8 mouse cellular contexts compared by ENCODE assay signal in the genomic region with DNA sequence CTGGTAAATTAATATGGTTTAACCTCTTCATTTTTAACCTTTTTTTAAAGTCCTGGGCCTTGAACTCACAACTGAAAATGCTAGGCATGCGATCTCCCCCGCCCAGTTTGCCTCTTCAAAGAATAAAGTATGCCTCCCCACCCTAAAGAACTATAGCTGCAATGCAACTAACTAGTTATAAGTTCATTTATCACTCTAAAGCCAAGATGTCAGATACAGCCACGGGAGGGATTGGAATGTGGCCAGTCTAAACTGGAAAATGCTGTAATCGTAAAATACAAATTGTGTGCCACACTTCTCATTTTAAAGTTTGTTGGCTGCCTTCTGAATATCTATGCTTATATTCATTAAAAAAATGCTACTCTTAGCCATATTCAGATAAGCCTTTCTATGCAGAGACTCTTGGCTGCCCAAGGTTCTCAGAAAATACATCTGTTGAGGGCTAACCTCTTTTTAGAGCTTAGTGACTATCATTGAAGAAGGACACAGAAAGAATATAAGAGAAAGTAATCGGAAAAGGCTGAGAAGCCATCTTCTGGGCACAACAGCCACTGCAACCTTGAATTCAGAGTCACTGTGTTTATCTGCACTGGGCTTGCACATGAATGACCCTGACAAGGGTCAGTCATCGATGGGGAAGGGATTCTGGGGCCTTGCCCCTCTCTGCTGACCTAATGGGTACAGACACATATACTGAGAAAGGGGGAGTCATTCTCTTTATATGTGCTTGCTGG. TPM values are rescaled to one million over a fixed set of nuclear protein-coding genes. Genes with fewer than 3 reads are reported as not detected.
A peak's percentile ranks its signal among the peaks of the same experiment; 100 is the strongest.
DNase-seq lines count a peak whose midpoint lies in the region; ATAC-seq and TF ChIP-seq lines count a peak whose summit lies in the region.
"Had no signal": no experiment of that assay in that cellular context is flagged by ENCODE, and none has a peak within 500 bp of the region (broad histone marks: within the 10 kb centered on the region; RNA-seq: fewer than 3 reads in every experiment).

No protein-coding gene starts in this region.

- H3K4me2 ChIP-seq in lung, embryonic 16.5 days (ENCODE audit: low read depth, low read length) = peak overlapping the region; percentile 80
- peak overlapping the region; percentile 77 for H3K4me2 ChIP-seq in hindbrain, postnatal 0 days (ENCODE audit: low read depth, low read length)
- peak overlapping the region; percentile 73 for H3K4me2 ChIP-seq in neural tube, embryonic 12.5 days (replicated peaks)

- H3K36me3 ChIP-seq in lung, embryonic 16.5 days (ENCODE audit: control insufficient read depth, insufficient read depth, low read length) = peaks cover 24% of the 10 kb centered on the region
- H3K36me3 ChIP-seq in hindbrain, postnatal 0 days (ENCODE audit: insufficient read depth, low read length) = peaks cover 20% of the 10 kb centered on the region; the same call in 1 of the 2 replicates
- H3K36me3 ChIP-seq in neural tube, embryonic 12.5 days = peaks cover 22% of the 10 kb centered on the region

- H3K4me3 ChIP-seq in lung, embryonic 16.5 days (ENCODE audit: low read length) = peak overlapping the region; percentile 89
- H3K4me3 ChIP-seq in cortical plate, adult 2 months (ENCODE audit: insufficient read depth, low read length) = peak overlapping the region; percentile 51; the same call in 1 of the 2 replicates
- H3K4me3 ChIP-seq in hindbrain, postnatal 0 days (ENCODE audit: low read length) = peak overlapping the region; percentile 87
- H3K4me3 ChIP-seq in neural tube, embryonic 12.5 days = peak overlapping the region; percentile 89; the same call in 1 of the 2 replicates

- no peak for TF ChIP-seq CTCF in cortical plate, adult 2 months (IDR thresholded peaks at IDR 0.05; ENCODE audit: extremely low read depth, insufficient read depth, low read length)
- peak; percentile 36 for TF ChIP-seq CTCF in hindbrain, postnatal 0 days (IDR thresholded peaks at IDR 0.05; ENCODE audit: low read depth)

- 29% methylated on average over 6 of the region's 6 CpGs for WGBS in lung, embryonic 16.5 days
- 46% methylated on average over 6 of the region's 6 CpGs for WGBS in hindbrain, postnatal 0 days
- 58% methylated on average over 6 of the region's 6 CpGs for WGBS in neural tube, embryonic 12.5 days

- peak overlapping the region; percentile 98 for H3K9ac ChIP-seq in lung, embryonic 16.5 days (ENCODE audit: low read length)
- H3K9ac ChIP-seq in hindbrain, postnatal 0 days (replicated peaks; ENCODE audit: low read length) = peak overlapping the region; percentile 92
- H3K9ac ChIP-seq in neural tube, embryonic 12.5 days = peak overlapping the region; percentile 94

- H3K4me1 ChIP-seq in lung, embryonic 16.5 days (replicated peaks; ENCODE audit: control insufficient read depth, insufficient read depth, low read length) = peaks cover 24% of the 10 kb centered on the region
- H3K4me1 ChIP-seq in cortical plate, adult 2 months (ENCODE audit: control insufficient read depth, insufficient read depth, low read length) = peaks cover 10% of the 10 kb centered on the region
- peaks cover 21% of the 10 kb centered on the region for H3K4me1 ChIP-seq in hindbrain, postnatal 0 days (ENCODE audit: insufficient read depth, low read length)
- peaks cover 26% of the 10 kb centered on the region for H3K4me1 ChIP-seq in neural tube, embryonic 12.5 days

- H3K9me3 ChIP-seq in lung, embryonic 16.5 days (ENCODE audit: control insufficient read depth, low read length) = no peaks in the 10 kb centered on the region
- H3K9me3 ChIP-seq in hindbrain, postnatal 0 days (ENCODE audit: low read length) = no peaks in the 10 kb centered on the region
- no peaks in the 10 kb centered on the region for H3K9me3 ChIP-seq in neural tube, embryonic 12.5 days

- no peaks in the 10 kb centered on the region for H3K27me3 ChIP-seq in lung, embryonic 16.5 days (ENCODE audit: control insufficient read depth, insufficient read depth, low read depth, low read length)
- no peaks in the 10 kb centered on the region for H3K27me3 ChIP-seq in hindbrain, postnatal 0 days (ENCODE audit: insufficient read depth, low read length)
- no peaks in the 10 kb centered on the region for H3K27me3 ChIP-seq in neural tube, embryonic 12.5 days (replicated peaks)

- TF ChIP-seq POLR2A in cortical plate, adult 2 months (IDR thresholded peaks at IDR 0.05; ENCODE audit: extremely low read depth, insufficient read depth, low read length) = no peak

- ATAC-seq in lung, embryonic 16.5 days (ENCODE audit: low read depth) = no peak
- ATAC-seq in hindbrain, postnatal 0 days = no peak
- no peak for ATAC-seq in neural tube, embryonic 12.5 days (ENCODE audit: low FRiP score, low read depth)

- peak overlapping the region; percentile 90; the same call in 1 of the 2 replicates for H3K27ac ChIP-seq in lung, embryonic 16.5 days (ENCODE audit: low read length)
- no peak overlapping the region for H3K27ac ChIP-seq in cortical plate, adult 2 months (ENCODE audit: insufficient read depth, low read length)
- H3K27ac ChIP-seq in hindbrain, postnatal 0 days = peak overlapping the region; percentile 96
- H3K27ac ChIP-seq in neural tube, embryonic 12.5 days = no peak overlapping the region

- DNase-seq in lung, postnatal 14 days = no peak
- DNase-seq in hindbrain, postnatal 0 days (ENCODE audit: low spot score) = peak; percentile 11
- no peak for DNase-seq in yolk sac, embryonic 10.5 days (ENCODE audit: low spot score)
- no peak for DNase-seq in kidney, postnatal 25 days

RNA-seq across cellular contexts. Expression of a gene that starts 0.9 kb away (rescaled TPM):
- 45.7 and 46.4 TPM in 2 replicates for polyA plus RNA-seq in lung, embryonic 16.5 days (2015; fragmentation: Nextera tagmentation; extraction: Ambion mirVana)
- polyA plus RNA-seq in cortical plate, adult 2 months (2012; rRNA removed) = 64.9 and 65.0 TPM in 2 replicates
- total RNA-seq in hindbrain, postnatal 0 days (2014; rRNA removed) = 60.9 and 68.5 TPM in 2 replicates
- polyA plus RNA-seq in hindbrain, postnatal 0 days (2015; fragmentation: Nextera tagmentation; extraction: Ambion mirVana) = 62.5 and 63.3 TPM in 2 replicates
- polyA plus RNA-seq in neural tube, embryonic 12.5 days (2016; fragmentation: Nextera tagmentation; extraction: Ambion mirVana) = 36.8 and 38.4 TPM in 2 replicates

RNA-seq across cellular contexts. Expression of a gene that starts 7.7 kb away (rescaled TPM):
- polyA plus RNA-seq in lung, embryonic 16.5 days (2015; fragmentation: Nextera tagmentation; extraction: Ambion mirVana) = 0.06 and 0.08 TPM in 2 replicates
- polyA plus RNA-seq in cortical plate, adult 2 months (2012; rRNA removed) = 0.08 TPM in 1 of 2 replicates, not detected in the other
- total RNA-seq in hindbrain, postnatal 0 days (2014; rRNA removed) = 0.40 and 0.68 TPM in 2 replicates
- 0.13 and 0.19 TPM in 2 replicates for polyA plus RNA-seq in hindbrain, postnatal 0 days (2015; fragmentation: Nextera tagmentation; extraction: Ambion mirVana)
- polyA plus RNA-seq in neural tube, embryonic 12.5 days (2016; fragmentation: Nextera tagmentation; extraction: Ambion mirVana) = 0.11 and 0.14 TPM in 2 replicates

RNA-seq across cellular contexts. Expression of a gene that starts 30.8 kb away (rescaled TPM):
- 72.6 and 72.7 TPM in 2 replicates for polyA plus RNA-seq in lung, embryonic 16.5 days (2015; fragmentation: Nextera tagmentation; extraction: Ambion mirVana)
- polyA plus RNA-seq in cortical plate, adult 2 months (2012; rRNA removed) = 54.4 and 62.2 TPM in 2 replicates
- 42.1 and 92.6 TPM in 2 replicates for total RNA-seq in hindbrain, postnatal 0 days (2014; rRNA removed)
- polyA plus RNA-seq in hindbrain, postnatal 0 days (2015; fragmentation: Nextera tagmentation; extraction: Ambion mirVana) = 67.9 and 71.9 TPM in 2 replicates
- polyA plus RNA-seq in neural tube, embryonic 12.5 days (2016; fragmentation: Nextera tagmentation; extraction: Ambion mirVana) = 50.7 and 56.7 TPM in 2 replicates

RNA-seq across cellular contexts. Expression of a gene that starts 59.6 kb away (rescaled TPM):
- 0.24 and 0.39 TPM in 2 replicates for polyA plus RNA-seq in lung, embryonic 16.5 days (2015; fragmentation: Nextera tagmentation; extraction: Ambion mirVana)
- 4.8 and 6.9 TPM in 2 replicates for polyA plus RNA-seq in cortical plate, adult 2 months (2012; rRNA removed)
- total RNA-seq in hindbrain, postnatal 0 days (2014; rRNA removed) = 27.7 and 36.9 TPM in 2 replicates
- 6.5 TPM in 2 replicates for polyA plus RNA-seq in hindbrain, postnatal 0 days (2015; fragmentation: Nextera tagmentation; extraction: Ambion mirVana)
- 3.2 and 3.8 TPM in 2 replicates for polyA plus RNA-seq in neural tube, embryonic 12.5 days (2016; fragmentation: Nextera tagmentation; extraction: Ambion mirVana)
- total RNA-seq: hematopoietic stem cell, adult 5-6 weeks had no signal

Comparison
In these comparisons a context has a peak if more than half of its experiments do, and no peak if none do; other contexts are left out.
1. H3K27ac ChIP-seq: peak in lung, embryonic 16.5 days (single experiment) and hindbrain, postnatal 0 days (single experiment); none in cortical plate, adult 2 months (single experiment) and neural tube, embryonic 12.5 days (single experiment).
2. Peak in every context shown above with its lines, with median percentiles within 50 percentile points of each other: H3K4me2 ChIP-seq, H3K4me3 ChIP-seq and H3K9ac ChIP-seq.